ENCODE assay signal across 10 mouse cellular contexts in genomic region chr9:80386000-80386399, GRCm38 (mm10).
DNase-seq lines count a peak whose midpoint lies in the region; ATAC-seq and TF ChIP-seq lines count a peak whose summit lies in the region.
"Had no signal": no experiment of that assay in that cellular context is flagged by ENCODE, and none has a peak within 500 bp of the region (broad histone marks: within the 10 kb centered on the region; RNA-seq: fewer than 3 reads in every experiment).

No protein-coding gene starts in this region.

- no peaks in the 10 kb centered on the region for H3K36me3 ChIP-seq in midbrain, embryonic 10.5 days
- no peaks in the 10 kb centered on the region for H3K36me3 ChIP-seq in midbrain, embryonic 15.5 days (replicated peaks)
- no peaks in the 10 kb centered on the region for H3K36me3 ChIP-seq in lung, postnatal 0 days (ENCODE audit: insufficient read depth, low read length)
- H3K36me3 ChIP-seq: heart, embryonic 13.5 days had no signal

- no peaks in the 10 kb centered on the region for H3K9me3 ChIP-seq in midbrain, embryonic 10.5 days (replicated peaks)
- no peaks in the 10 kb centered on the region for H3K9me3 ChIP-seq in midbrain, embryonic 15.5 days
- H3K9me3 ChIP-seq in lung, postnatal 0 days (ENCODE audit: low read length), result no peaks in the 10 kb centered on the region
- H3K9me3 ChIP-seq: heart, embryonic 13.5 days; megakaryocyte, embryonic 14.5 days had no signal

- ATAC-seq in midbrain, embryonic 15.5 days (replicated peaks), result no peak
- no peak for ATAC-seq in lung, postnatal 0 days

- no peaks in the 10 kb centered on the region for H3K27me3 ChIP-seq in midbrain, embryonic 10.5 days (ENCODE audit: low read depth, poor library complexity, severe bottlenecking)
- no peaks in the 10 kb centered on the region for H3K27me3 ChIP-seq in midbrain, embryonic 15.5 days (replicated peaks)
- H3K27me3 ChIP-seq in lung, postnatal 0 days (replicated peaks; ENCODE audit: insufficient read depth, low read length), result no peaks in the 10 kb centered on the region
- H3K27me3 ChIP-seq: heart, embryonic 13.5 days; megakaryocyte, embryonic 14.5 days had no signal

- WGBS in midbrain, embryonic 10.5 days, result 42% methylated on average over 7 of the region's 7 CpGs
- WGBS in midbrain, embryonic 15.5 days, result 47% methylated on average over 7 of the region's 7 CpGs
- 41% methylated on average over 7 of the region's 7 CpGs for WGBS in lung, postnatal 0 days

- peak; percentile 82 for TF ChIP-seq CTCF in lung, postnatal 0 days (IDR thresholded peaks at IDR 0.05)

- peaks cover 5% of the 10 kb centered on the region; the same call in 1 of the 2 replicates for H3K4me1 ChIP-seq in midbrain, embryonic 10.5 days
- H3K4me1 ChIP-seq in midbrain, embryonic 15.5 days, result no peaks in the 10 kb centered on the region
- H3K4me1 ChIP-seq in lung, postnatal 0 days (ENCODE audit: insufficient read depth, low read depth, low read length), result no peaks in the 10 kb centered on the region
- H3K4me1 ChIP-seq: megakaryocyte, embryonic 14.5 days had no signal

- no peak overlapping the region for H3K4me3 ChIP-seq in midbrain, embryonic 10.5 days
- H3K4me3 ChIP-seq in midbrain, embryonic 15.5 days, result no peak overlapping the region
- H3K4me3 ChIP-seq in lung, postnatal 0 days (ENCODE audit: low read depth, low read length), result no peak overlapping the region
- H3K4me3 ChIP-seq: heart, embryonic 13.5 days; megakaryocyte, embryonic 14.5 days had no signal

- no peak overlapping the region for H3K9ac ChIP-seq in midbrain, embryonic 15.5 days
- H3K9ac ChIP-seq in lung, postnatal 0 days (replicated peaks; ENCODE audit: low read depth), result no peak overlapping the region
- H3K9ac ChIP-seq: heart, embryonic 13.5 days had no signal

- no peak overlapping the region for H3K27ac ChIP-seq in midbrain, embryonic 10.5 days (replicated peaks)
- H3K27ac ChIP-seq in midbrain, embryonic 15.5 days, result no peak overlapping the region
- no peak overlapping the region for H3K27ac ChIP-seq in lung, postnatal 0 days (ENCODE audit: low read length)

- peak; percentile 44 for DNase-seq in adrenal gland, postnatal 10 days
- DNase-seq in adrenal gland, postnatal 4 days (ENCODE audit: low spot score in 2 of 2), result no peak
- DNase-seq in midbrain, embryonic 10.5 days (ENCODE audit: low spot score), result peak; percentile 17
- DNase-seq in cerebellum, adult 9-10 months, result peak; percentile 13
- DNase-seq in hindlimb bud, embryonic 11.5 days (ENCODE audit: extremely low spot score, low read depth, low spot score), result peak; percentile 12
- peak; percentile 23 for DNase-seq in lung, postnatal 0 days (ENCODE audit: low spot score)
- peak; percentile 57 for DNase-seq in testis, postnatal 10 days (ENCODE audit: low spot score)

- TF ChIP-seq EP300 in lung, postnatal 0 days (IDR thresholded peaks at IDR 0.05), result no peak

- no peak overlapping the region for H3K4me2 ChIP-seq in midbrain, embryonic 15.5 days
- no peak overlapping the region for H3K4me2 ChIP-seq in lung, postnatal 0 days (replicated peaks; ENCODE audit: low read depth, low read length)
- H3K4me2 ChIP-seq: heart, embryonic 13.5 days had no signal

Comparison
In these comparisons a context has a peak if more than half of its experiments do, and no peak if none do; other contexts are left out.
1. DNase-seq: peak in adrenal gland, postnatal 10 days (single experiment), midbrain, embryonic 10.5 days (single experiment), cerebellum, adult 9-10 months (single experiment), hindlimb bud, embryonic 11.5 days (single experiment), lung, postnatal 0 days (single experiment) and testis, postnatal 10 days (single experiment); none in adrenal gland, postnatal 4 days (0 of 2).